Mouse (Mus musculus) kidney, postnatal 25 days (tissue): Measurements from ENCODE around the gene Nop58.
"Not testable (repeated sequence)": the region's sequence is repeated elsewhere in the genome, so short reads cannot be mapped to it uniquely, and the experiment has no call there.

Experiments
- DNase-seq, 2 experiments: peaks; one replicate each; pipeline ENCODE4 v3.0.0; 2021; ENCODE audit warnings: mixed read lengths in 2 of 2

The Nop58 gene

DNA sequence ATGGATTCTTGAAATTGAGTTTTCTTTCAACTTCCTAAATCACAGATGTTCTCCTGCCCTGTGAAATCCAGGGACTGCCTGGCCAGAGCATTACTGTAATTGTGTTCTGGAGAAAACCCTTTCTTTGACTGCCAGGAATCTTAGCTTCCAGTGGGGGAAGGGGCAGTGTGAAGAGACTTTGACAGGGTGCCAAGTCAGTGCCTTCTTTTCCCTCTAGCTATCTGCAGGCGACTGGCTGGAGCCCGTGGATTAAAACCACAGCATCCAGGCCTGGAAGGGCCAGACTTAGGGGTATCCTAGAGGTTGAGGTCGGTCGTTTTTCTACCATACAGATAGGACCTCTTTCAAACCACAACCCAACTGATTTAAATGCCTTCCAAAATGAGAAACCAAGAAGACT, 40.9 kb downstream of the Nop58 start:
- DNase-seq = peak in 1 of 2 experiments; percentile 11

DNA sequence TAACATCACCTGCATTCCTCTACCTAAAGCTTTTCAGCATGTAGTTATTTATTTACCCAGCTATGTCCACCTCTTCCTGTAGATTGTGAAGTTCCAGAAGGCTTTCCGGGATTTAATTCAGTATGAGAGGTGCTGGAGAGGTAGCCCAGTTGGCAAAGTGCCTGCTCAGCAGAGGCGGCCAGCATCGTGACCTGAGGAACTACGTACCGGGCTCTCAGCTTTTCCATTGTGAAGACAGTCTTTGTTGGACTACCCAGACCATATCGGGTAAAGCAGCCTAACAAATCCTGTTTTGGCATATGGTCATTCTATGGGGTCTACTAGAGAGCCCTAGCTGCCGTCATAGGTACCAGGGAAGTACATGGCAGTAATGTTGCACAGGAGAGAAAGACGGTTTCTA, 45.3 kb downstream of the Nop58 start:
- DNase-seq = peak; percentile 41 to 52

DNA sequence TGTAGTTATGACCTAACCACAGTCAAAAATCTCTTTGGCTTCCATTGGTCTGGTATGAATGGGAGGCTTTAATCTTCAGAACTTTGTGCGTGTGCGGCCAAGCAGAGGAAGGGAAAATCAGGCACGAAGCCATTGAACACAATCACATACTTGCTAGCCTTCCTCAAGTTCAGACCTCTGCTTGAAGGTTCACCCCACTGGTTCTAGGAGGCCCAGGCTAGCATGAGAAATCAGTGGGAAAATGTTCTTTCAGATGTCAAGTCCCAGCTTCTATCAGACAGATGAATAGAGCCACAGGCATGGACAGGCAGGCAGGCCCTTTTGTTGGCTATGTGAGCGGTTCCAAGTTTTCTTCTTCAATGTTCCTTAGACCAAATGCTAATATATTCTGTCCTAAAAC, 46.0 kb downstream of the Nop58 start:
- no peak for DNase-seq

DNA sequence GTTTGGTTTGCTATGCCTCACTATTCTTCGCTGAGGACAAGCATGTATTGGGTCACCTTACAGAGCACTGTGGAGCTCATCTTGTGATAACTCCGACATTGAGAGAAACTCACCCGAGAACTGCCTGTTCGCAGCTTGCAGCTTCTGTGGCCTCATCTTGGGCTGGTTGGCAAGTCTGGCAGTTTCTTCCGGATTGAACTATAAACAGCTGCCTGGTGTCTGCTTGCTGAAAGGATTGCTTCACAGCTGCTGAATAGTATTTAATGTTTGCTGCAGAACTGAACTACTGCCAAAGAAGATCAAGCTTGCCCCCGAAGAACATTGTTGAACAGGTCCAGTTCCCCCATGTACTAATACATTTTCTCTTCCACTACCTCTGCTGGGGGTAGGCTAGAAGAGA, 49.3 kb downstream of the Nop58 start:
- no peak for DNase-seq

DNA sequence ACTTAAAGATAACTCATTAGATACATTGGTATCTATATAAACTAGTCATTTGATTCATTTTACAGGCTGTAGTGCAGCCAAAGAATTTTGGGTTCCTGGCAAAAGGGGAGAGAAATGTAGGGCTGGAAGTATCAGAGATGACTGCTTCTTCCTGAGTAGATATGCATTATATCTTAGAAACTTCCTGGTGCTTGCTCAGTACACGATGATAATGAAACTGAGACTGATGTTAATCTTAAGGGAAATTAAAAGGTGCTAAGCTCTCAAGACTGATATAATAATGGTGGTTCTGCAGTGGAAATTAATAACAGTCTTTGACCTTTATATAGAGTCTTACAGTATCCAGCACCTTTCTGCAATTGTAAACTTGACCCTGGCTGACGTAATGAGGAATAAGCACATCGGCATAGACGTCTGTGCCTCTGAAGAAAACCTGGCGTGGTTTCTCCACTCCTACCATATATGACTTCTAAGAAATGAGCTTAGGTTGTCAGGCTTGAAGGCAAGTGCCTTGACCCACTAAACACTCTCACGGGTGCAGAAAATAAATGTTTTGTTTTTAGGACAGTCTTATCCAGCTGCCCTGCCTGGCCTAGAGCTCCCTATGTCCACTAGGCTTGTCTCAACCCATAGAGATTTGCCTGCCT, 54.1 kb downstream of the Nop58 start:
- DNase-seq = no peak

DNA sequence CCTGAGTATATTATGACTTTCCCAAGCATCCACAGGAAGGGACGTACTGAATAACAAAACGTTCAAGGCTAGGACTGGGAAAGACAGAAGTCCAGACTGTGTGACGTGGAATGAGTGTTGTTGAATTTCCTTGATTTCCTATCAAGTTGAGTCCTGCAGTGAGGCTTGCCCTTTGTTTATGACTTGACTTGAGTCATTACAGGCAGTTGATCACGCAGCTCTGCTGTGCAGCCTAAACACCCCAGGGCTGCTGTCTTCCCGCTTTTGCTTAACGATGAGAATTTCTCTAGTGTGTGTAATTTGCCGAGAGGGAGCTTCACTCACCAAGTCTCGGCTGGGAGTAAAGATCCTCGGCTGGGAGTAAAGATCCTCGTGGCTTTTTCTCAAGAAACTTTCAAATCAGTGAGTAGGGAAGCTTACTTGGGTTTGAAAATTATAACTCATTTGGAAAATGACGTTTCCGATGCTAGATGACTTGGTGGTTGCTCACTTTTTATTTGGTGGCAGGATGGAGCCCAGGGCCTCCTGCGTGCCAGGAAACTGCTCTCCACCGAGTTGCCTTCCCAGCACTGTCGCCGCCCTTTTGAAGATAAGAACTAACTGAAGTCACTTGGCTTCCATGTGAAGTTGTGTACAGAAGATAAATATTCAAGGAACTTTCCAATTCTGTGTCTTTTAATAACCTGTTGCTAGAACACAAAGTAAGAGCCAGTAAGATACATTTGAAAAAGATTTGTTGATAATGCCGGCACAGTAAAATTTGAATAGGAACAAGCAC, 55.0 kb downstream of the Nop58 start:
- DNase-seq = no peak

DNA sequence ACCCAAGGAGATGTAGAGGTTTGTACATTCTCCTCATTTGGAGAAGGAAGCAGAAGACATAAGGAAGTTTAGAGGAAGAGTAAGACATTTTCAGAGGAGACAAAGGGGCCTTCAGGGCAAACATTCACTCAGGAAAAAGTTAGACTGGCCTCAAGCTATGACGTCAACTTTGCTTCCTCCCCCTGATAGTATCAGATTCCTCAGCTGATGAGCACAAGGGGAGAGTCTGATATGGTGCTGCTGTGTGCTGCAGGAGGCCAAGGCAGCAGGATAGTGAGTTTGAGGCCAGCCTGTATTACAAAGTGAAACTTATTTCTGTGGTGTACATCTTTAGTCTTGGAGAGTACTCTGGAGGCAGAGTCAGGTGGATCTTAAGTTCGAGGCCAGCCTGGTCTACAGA, 64.3 kb downstream of the Nop58 start:
- DNase-seq = no peak

DNA sequence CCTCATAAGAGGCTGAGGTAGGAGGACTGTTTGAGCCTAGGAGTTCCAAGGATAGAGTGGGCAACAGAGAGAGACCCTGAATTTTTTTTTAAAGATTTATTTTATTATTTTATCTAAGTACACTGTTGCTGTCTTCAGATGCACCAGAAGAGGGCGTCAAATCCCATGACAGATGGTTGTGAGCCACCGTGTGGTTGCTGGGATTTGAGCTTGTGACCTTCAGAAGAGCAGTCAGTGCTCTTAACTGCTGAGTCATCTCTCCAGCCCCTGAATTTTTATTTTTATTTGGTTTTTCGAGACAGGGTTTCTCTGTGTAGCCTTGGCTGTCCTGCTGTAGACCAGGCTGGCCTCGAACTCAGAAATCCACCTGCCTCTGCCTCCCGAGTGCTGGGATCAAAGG, 65.0 kb downstream of the Nop58 start:
- not testable (repeated sequence) for DNase-seq

DNA sequence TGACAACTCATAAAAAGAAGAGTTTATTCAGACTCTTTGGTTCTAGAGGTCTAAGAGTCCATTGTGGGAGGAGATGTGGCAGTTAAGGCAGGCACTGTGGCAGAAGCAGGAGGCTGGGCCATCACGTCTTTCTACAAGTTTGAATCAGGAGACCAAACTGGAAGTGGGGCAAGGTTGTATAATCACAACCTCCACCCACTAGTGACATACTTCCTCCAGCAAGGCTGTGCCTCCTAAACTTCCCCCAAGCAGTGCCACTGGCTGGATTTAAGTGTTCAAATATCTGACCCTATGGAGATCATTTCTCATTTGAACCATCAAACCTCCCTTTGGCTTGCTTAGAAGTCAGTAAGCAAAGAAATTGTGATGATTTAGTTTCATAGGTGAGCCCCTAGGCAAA, 70.5 kb downstream of the Nop58 start:
- no peak for DNase-seq

DNA sequence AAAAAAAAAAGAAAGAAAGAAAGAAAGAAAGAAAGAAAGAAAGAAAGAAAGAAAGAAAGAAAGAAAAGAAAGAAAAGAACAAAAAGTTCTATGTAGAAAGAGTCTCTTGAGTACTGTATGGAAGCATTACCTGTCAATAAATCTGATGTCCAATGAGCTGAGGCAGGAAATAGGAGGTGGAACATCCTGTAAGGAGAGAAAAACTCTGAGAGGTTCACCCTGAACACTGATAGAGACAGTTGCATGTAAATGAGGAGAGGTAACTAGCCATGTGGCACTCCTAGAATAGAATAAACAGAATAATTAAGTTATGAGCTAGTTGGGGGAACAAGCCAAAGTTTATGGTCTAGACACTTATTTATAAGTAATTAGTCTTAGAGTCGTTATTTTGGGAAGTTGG, 73.6 kb downstream of the Nop58 start:
- no peak for DNase-seq

DNA sequence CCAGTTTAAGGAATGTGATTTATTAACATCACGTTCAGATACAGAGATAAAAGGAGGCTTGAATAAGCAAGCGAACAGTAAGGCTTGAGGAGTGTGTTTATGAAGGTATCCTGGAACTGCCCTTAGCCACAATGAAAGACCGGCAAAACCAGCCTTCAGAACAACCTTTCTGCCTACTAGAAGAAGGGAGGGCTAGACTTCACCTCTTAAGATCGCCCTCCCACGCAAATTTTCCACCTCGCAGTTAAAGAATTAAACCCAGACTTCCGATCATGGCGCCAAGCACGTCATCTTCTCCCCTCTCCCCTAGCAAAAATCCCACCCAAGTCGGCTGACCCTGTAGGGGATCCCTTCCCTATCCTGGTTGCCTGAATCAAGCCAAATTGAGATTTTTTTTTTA, 77.4 kb downstream of the Nop58 start:
- peak; percentile 17 to 41 for DNase-seq

DNA sequence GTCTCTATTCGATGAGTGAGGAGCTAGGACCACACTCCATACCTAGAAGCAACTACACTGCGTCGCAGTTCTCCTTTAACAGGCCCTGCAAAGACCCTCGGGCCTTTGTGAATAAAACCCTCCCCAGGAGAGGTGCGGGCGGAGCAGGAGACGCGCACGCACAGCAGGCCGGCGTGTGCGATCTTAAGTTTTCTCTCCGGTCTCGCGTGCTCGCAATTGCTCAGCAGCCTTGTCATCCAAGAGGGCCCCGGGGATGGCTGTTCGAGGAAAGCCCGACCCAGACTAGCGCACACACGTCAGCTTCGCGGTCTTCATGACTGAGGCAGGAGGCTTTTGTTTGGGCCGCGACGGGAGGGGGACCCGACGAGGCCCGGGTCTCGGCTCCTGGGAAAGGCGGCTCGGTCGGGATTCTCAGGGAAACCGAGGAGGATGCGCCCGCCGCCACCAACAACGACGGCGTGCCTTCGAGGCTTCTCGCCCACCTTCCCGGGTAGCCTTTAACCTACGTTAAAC, 77.9 kb downstream of the Nop58 start:
- DNase-seq = peak; percentile 46 to 66

DNA sequence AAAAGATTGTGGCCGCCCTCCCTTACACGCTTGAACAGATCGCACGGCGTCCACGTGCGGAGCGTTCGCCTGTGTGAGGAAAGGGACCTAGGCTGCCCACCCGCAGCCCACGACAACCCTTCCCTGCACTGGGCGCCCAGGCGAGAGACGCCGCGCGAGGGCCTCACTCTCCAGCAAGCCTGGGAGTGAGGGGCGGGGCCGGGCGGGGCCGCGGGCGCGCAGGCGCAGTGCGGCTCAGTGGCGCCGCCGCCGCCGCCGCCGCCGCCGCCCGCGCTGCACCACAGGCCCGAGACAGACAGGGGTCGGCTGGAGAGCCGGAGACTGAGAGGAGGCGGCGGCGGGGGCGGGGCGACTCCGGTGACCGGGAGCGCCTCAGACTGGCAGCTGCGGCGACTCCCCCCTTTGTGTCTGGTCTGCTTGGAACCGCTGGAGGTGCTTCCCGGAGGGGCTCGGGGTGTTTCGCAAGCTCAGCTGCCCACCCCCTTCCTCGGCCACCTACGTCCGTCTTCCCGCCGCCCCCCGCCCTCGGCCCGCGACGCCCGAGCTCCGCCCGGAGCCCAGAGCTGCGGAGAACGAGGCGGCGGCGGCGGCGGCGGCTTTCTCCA, 78.5 kb downstream of the Nop58 start, which contains the start of gene Bmpr2:
TSS of gene Bmpr2 (plus strand) at position 237 of the 605 bp plus-strand sequence.
- DNase-seq = peak; percentile 90 to 97

DNA sequence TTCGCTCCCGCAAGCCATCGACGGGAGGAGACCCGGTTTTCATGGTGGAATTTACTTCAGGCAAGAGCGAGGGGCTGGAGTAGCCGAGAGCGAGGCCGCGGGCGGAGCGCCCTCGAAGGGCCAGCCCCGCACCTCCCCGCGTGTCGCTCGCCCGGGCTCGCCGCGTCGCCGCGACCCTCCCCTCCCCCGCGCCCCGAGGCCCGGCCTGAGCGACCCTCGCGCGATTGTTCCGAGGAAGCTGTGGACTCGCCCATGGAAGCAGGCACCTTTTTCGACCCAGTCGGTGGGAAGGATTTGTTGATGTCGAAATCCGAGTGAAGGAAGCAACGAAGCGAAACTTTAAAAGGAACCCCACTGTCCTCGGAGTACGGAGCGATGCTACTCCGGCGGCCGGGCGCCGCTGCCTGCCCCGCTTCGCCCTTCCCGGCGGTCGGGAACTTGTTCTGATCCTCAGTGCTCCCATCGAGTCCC, 79.0 kb downstream of the Nop58 start:
- DNase-seq = peak; percentile 51 to 72

DNA sequence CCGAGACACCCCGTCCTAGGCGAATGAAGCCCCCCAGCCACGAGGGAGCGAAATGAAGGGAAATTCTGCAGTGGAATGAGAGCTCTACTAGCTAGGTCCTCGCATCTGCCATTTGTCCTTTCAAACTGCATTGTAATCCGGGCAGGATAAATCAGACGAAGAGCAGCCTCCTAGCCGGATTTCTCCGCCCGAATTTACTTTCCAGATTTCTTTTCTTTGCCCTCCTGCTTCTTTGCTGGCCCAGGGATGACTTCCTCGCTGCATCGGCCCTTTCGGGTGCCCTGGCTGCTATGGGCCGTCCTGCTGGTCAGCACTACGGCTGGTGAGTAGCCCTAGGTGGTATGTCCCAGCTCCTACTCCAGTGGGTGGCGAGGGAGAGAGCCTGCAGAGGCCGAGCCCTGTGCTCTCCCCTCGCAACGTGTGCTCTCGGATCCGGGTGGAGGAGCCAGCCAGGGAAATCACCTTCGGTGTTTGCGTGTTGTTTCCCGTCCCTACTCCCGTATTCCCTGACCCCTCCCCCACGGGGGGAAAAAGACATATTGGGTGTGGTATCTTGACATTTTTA, 79.7 kb downstream of the Nop58 start:
- DNase-seq = peak; percentile 52 to 72

DNA sequence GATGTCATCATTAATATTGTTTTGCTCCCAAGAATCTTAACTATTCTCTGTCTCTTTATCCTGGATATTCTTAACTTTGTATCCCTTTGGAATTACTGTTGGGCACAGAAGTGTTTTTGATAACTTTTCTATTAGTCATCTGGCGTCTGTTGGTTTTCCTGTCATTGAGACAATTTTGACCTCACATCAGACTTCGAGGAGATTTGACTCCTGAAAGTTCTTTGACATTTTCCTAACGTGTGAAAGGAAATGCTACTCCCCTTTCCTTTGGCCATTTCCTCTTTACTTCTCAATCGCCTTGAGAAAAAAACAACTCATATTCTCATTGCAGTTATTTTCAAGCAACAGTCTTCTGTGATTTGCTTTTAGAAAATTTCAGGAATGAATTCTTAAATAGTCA, 80.5 kb downstream of the Nop58 start:
- no peak for DNase-seq

DNA sequence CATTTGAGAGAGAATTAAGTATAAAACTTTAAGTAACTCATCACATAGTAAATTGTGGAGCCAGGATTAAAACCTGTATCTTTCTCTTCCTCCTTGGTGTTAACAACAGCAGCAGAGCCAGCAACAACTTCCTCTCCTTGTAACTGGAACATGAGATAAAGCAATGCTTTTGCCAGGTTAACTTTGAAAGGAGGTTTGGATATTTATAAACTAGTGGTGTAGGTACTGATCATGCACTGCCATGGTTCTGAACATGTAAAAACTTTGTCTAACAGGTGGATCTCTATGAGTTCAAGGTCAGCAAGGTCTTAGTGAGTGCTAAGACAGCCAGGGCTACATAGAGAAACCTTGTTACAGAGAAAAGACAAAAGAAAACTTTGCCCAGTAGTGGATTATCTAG, 81.9 kb downstream of the Nop58 start:
- no peak for DNase-seq
